Mouse (Mus musculus): ENCODE results near the gene Hivep3.

Gene Hivep3

DNA sequence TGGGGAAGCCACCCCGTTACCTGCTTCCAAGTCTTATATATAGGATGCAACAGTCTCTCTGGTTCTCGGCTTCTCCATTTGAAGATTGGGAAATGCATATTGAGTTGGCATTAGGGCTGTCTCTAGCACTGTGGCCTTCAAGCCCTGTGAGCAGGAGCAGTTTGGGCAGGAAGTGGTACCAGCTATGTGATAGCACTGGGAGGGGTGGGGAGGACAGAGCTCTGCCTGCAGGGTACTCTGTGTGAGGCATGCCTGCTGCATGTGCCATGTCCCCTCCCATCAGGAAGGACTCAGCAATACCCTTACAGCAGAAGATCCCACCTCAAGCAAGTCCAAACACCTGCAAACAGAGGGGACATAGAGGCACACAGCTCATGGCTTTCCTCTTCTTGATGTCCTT lies 142.0 kb downstream of the Hivep3 start:
- no peak for DNase-seq (ENCODE audit: low spot score)

DNA sequence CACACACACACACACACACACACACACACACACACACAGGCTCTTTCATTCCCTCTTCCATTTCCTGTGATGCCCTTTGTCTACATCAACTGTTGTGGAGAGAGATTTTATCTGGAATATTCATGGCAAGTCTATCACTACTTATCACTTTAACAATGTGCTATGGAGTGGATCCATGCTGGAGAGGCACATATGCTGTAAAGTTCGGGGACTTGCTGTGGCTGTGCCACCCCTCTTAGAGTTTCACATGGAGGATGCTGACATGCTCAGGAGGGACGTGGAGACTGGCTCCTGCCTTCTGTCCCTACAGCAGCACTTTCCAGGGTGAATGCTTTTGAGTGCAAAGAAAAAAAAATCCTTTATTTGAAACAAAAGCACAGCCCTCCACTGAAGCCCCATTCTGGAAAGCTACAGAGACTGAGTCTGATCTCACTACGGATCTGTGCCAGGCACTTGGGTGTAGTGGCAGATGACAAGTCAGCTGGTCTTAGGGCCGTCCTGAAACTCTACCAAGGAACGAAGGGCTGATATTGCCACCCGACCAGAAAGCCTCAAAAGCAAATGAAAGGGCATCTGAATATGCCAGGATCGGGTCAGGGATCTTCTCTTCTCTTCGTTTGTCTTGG lies 143.1 kb downstream of the Hivep3 start:
- no peak for DNase-seq (ENCODE audit: low spot score)

DNA sequence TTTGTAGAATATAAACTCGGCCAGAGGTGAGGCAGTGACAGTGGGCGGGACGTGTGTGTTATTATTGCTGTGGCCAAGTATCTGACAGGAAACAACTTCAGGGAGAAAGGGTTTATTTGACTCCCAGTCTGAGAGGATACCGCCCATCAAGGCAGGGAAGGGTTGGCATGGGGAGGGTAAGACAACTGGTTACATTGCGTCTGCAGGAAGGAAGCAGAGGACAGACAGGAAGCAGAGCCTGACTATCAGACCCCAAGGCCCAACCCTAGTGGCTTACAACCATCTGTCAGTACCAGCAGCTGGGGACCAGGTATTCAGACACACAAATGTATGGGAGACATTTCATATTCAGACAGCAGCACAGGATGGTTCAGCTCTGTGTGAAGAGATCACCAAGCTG lies 144.6 kb downstream of the Hivep3 start:
- DNase-seq (ENCODE audit: low spot score), result no peak

DNA sequence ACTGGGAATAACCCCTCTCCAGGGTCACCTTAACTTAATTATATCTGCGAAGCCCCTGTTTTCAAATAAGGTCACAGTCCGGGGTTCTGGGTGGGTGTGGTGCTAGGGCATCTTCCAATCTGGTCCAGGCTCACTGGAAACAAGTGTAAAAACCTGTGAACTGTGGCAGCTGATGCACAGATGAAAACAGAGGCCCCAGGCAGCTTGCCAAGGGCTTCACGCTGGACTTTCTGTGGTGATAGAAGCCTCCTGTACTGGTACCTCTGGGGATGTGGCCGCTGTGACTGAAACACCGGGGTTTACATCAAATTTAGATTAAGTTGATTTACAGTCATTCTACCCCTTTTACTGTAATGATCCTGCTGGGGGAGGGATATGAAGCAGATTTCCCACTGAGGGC lies 146.1 kb downstream of the Hivep3 start:
- DNase-seq (ENCODE audit: low spot score), result peak; percentile 48

- DNase-seq (ENCODE audit: low spot score), result no peak
Observed at GRCm38 (mm10) chr4:119880270-119880669, 146.7 kb downstream of the Hivep3 start.

DNA sequence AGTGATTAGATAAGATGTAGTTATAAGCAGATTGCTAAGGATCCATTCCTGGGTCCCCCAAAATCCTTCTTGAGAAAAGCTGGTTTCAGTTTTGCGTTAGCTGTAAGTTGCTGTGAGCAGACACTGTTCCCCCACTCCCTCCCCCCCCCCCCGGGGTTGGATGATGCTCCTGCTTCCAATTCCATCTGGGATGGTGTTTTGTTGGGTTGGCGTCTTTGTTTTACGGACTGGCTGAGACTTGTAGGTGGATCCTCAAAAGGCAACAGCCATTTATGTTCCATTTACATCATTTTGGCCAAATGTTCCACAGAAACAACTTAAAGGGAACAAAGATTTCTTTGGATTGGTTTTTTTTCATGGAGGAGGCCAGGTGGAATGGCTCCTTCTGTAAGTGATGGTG lies 147.7 kb downstream of the Hivep3 start:
- DNase-seq (ENCODE audit: low spot score), result no peak

DNA sequence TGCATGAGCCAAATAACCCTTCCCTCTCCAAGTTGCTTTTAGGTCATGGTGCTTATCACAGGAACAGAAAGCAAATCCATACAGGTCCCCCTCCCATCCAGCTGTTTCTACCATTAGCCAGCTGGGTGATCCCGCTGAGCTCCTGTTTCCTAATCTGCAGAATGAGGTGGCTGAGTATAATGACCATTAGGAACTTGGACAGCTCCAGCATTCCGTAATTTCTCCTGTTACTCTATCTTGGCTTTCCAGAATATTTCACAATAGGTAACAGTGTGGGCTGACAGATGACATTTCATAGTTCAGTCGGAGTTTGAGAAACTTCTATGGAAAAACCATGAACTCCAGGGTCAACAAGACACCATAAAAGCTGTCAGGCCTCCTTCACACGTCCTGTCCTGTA lies 148.8 kb downstream of the Hivep3 start:
- DNase-seq (ENCODE audit: low spot score), result no peak

- no peak for DNase-seq (ENCODE audit: low spot score)
Observed at GRCm38 (mm10) chr4:119882814-119883213, 149.2 kb downstream of the Hivep3 start.

GRCm38 (mm10) chr4:119886621-119887020 lies 153.0 kb downstream of the Hivep3 start:
- no peak for DNase-seq (ENCODE audit: low spot score)

GRCm38 (mm10) chr4:119887523-119888177 lies 154.1 kb downstream of the Hivep3 start:
- no peak for DNase-seq (ENCODE audit: low spot score)

DNA sequence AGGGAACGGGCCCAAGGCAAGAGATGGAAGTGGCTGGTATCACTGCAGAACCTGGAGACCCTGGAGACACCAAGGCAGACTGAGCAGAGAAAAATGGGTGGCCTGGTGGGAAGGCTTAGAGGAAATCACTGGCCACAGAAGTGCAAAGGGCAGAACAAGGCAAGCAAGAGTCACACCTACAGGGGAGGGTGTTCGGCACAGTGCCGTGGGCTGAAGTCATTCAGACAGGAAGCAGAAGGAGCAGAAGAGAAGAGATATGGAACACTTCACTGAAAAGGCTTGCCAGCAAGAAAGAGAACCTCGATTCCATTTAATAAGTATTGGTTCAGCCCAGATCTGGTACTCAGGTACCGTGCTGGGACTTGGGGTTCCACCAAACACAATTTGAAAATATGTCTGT lies 156.2 kb downstream of the Hivep3 start:
- DNase-seq (ENCODE audit: low spot score), result no peak

- peak; percentile 76 for DNase-seq (ENCODE audit: low spot score)
Observed at GRCm38 (mm10) chr4:119893255-119893779, 159.7 kb downstream of the Hivep3 start.

- no peak for DNase-seq (ENCODE audit: low spot score)
Observed at GRCm38 (mm10) chr4:119894797-119895458, 161.3 kb downstream of the Hivep3 start.

GRCm38 (mm10) chr4:119895504-119895903 lies 161.9 kb downstream of the Hivep3 start:
- no peak for DNase-seq (ENCODE audit: low spot score)

DNA sequence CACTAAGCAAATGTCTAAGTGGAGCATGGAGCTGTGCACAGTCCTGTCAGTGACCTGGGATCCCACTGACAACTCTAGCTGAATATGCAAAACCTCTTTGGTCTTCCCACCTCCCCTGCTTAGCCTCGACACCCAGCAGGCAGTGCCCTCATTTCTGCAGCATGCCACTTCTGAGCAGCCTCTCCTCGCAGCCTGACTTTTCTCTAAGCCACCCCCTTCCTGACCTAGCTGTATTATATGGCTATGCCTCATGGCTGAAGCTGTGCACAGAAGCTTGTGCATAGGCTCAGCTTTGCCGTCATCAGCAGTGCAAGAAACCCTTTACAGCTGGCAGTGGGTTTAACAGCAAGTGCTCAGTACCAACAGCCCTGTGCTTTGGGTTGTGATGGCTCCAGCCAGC lies 163.0 kb downstream of the Hivep3 start:
- no peak for DNase-seq (ENCODE audit: low spot score)

- no peak for DNase-seq (ENCODE audit: low spot score)
Observed at GRCm38 (mm10) chr4:119897054-119897855, 163.7 kb downstream of the Hivep3 start.

- peak; percentile 47 for DNase-seq (ENCODE audit: low spot score)
Observed at GRCm38 (mm10) chr4:119901556-119902491, 168.2 kb downstream of the Hivep3 start.

GRCm38 (mm10) chr4:119903328-119903727 lies 169.7 kb downstream of the Hivep3 start:
- DNase-seq (ENCODE audit: low spot score), result peak; percentile 76

DNA sequence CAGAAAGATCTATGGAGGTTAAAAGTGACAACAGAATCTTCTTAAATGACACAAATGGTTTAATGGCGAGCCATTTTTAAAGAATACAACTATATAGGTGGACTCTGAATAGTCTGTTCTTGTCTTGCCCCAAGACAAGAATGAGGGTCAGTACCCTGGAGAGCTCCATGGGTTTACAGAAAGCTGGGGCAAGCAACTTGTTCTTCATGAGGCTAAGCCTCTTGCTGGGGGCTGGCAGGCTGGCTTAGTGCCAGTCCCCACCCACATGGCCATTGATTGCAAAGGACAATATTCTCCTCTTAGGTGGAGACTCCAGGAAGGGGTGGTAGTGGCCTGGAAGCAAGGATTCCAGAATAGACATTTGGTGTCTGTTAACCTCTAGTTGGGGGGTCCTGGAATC lies 170.2 kb downstream of the Hivep3 start:
- no peak for DNase-seq (ENCODE audit: low spot score)

GRCm38 (mm10) chr4:119904296-119904695 lies 170.7 kb downstream of the Hivep3 start:
- DNase-seq (ENCODE audit: low spot score), result no peak

DNA sequence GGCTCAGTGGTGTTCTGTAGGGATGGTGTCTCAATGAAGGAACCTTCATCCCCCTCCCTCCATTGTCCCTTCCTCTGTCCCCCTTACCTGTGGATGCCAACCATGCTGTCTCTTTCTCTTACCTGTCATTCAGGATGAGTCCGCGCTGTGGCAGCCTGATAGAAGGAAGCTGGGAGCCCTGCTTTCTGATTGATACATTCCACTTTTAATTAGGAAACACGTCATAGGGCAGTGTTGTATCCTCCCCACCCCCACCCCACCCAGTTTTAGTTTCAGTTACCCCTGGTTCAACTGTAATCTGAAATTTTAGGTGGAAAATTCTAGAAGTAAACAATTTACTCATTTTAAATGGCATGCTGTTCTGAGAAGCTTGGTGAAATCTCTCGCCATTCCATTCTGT lies 173.5 kb downstream of the Hivep3 start:
- no peak for DNase-seq (ENCODE audit: low spot score)

All from MN1 (cell line).